Mouse (Mus musculus) limb, embryonic 11.5 days (tissue): ENCODE results near the gene Olfr12. TPM values are rescaled to one million over a fixed set of nuclear protein-coding genes. Genes with fewer than 3 reads are reported as not detected.

Experiments used
- ATAC-seq: fragments of 200-750 bp; cut with Nextera tagmentation; 2 replicates; pipeline ENCODE4 v1.8.0; 2017; ENCODE audit warnings: low read depth; ENCODE audit not compliant: insufficient number of reproducible peaks, low FRiP score, low TSS enrichment
- DNase-seq: peaks from one replicate; pipeline ENCODE4 v3.0.0-alpha.2; 2015; ENCODE audit warnings: low spot score
- H3K27ac ChIP-seq: fragments of 300-500 bp; sonication (generic); replicated peaks from 2 replicates; pipeline ENCODE4 v1.5.1; 2014; ENCODE audit warnings: low read depth, mild to moderate bottlenecking, low read length
- H3K27me3 ChIP-seq: fragments of 300-500 bp; sonication (generic); 2 replicates; pipeline ENCODE4 v1.6.1; 2014; ENCODE audit warnings: mild to moderate bottlenecking, low read length, mixed read lengths; ENCODE audit not compliant: control insufficient read depth, insufficient read depth
- H3K36me3 ChIP-seq: fragments of 300-500 bp; sonication (generic); 2 replicates; pipeline ENCODE4 v1.6.1; 2014; ENCODE audit warnings: mild to moderate bottlenecking, low read length, moderate library complexity, mixed read lengths; ENCODE audit not compliant: control insufficient read depth, insufficient read depth
- H3K4me1 ChIP-seq: fragments of 300-500 bp; sonication (generic); 2 replicates; pipeline ENCODE4 v1.6.1; 2014; ENCODE audit warnings: low read length, mixed read lengths; ENCODE audit not compliant: control insufficient read depth, insufficient read depth
- H3K4me2 ChIP-seq: fragments of 300-500 bp; sonication (generic); 2 replicates; pipeline ENCODE4 v1.6.1; 2014; ENCODE audit warnings: low read depth, mild to moderate bottlenecking, moderate library complexity; ENCODE audit not compliant: severe bottlenecking
- H3K4me3 ChIP-seq: fragments of 300-500 bp; sonication (generic); 2 replicates; pipeline ENCODE4 v1.5.1; 2014; ENCODE audit warnings: low read depth, low read length
- H3K9ac ChIP-seq: fragments of 300-500 bp; sonication (generic); 2 replicates; pipeline ENCODE4 v1.6.1; 2014; ENCODE audit warnings: mild to moderate bottlenecking, low read length
- H3K9me3 ChIP-seq: fragments of 300-500 bp; sonication (generic); 2 replicates; pipeline ENCODE4 v1.6.1; 2016; ENCODE audit warnings: low read length; ENCODE audit not compliant: control insufficient read depth
- WGBS: fragments of 180-500 bp; shearing (Covaris S2); extraction: QIAGEN DNeasy Blood & Tissue Kit; methylation state at CpG from one replicate; pipeline ENCODE4 v1.1.7; 2014; 5-methylcytosine and 5-hydroxymethylcytosine counted together
- polyA plus RNA-seq: library from polyadenylated mRNA; unstranded; fragments of >200 nt; fragmentation: Nextera tagmentation; extraction: Ambion mirVana; gene quantifications from 2 replicates; pipeline ENCODE4 v1.2.1, GENCODE M21; 2014

Olfr12 gene
- polyA plus RNA-seq: not detected in 2 replicates

DNA sequence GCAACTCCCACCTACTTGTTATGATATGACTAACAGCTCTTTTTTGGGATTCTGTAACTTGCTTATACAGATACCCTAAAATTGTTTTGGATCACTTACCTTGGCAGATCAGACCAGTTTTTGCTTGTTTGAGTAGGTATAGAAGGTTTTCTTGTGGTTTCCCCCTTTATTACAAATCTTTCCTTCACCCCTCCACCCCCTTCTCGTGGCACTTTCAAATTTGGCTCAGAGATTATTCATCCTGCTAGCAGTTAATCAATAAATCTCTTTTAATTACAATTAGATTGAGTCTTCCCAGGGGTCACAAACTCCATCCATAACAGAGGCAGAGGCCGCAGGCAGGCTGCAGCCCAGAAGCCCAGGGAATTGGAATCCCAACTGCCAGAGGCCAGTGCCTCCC, at the start of gene Olfr12:
Gene Olfr12, plus strand, starts transcription at position 301 of the 400 bp plus-strand sequence.
- Histone ChIP-seq H3K9ac (no peak within 1 kb of the TSS), H3K4me2 (no peak within 1 kb of the TSS), H3K4me1 (no peaks in the 10 kb centered on the region), H3K36me3 (no peaks in the 10 kb centered on the region), H3K4me3 (no peak within 1 kb of the TSS), H3K27me3 (no peaks in the 10 kb centered on the region), H3K27ac (no peak within 1 kb of the TSS), H3K9me3 (no peaks in the 10 kb centered on the region)
- 63% methylated on average over 2 of the region's 2 CpGs for WGBS
- DNase-seq: no peak
- no peak for ATAC-seq

- Histone ChIP-seq H3K9me3 (no peaks in the 10 kb centered on the region), H3K9ac (no peak within 1 kb of the TSS), H3K27ac (no peak within 1 kb of the TSS), H3K4me1 (no peaks in the 10 kb centered on the region), H3K4me2 (no peak within 1 kb of the TSS), H3K27me3 (no peaks in the 10 kb centered on the region; the same call in 1 of the 2 replicates), H3K4me3 (no peak within 1 kb of the TSS), H3K36me3 (no peaks in the 10 kb centered on the region)
- 84% methylated on average over 3 of the region's 3 CpGs for WGBS
- no peak for DNase-seq
- no peak for ATAC-seq
These were observed 46.6 kb upstream of the Olfr12 start, which contains the start of gene Olfr1413 for GRCm38 (mm10) chr1:92571022-92571421. Olfr1413 (plus strand) TSS chr1:92571322.

DNA sequence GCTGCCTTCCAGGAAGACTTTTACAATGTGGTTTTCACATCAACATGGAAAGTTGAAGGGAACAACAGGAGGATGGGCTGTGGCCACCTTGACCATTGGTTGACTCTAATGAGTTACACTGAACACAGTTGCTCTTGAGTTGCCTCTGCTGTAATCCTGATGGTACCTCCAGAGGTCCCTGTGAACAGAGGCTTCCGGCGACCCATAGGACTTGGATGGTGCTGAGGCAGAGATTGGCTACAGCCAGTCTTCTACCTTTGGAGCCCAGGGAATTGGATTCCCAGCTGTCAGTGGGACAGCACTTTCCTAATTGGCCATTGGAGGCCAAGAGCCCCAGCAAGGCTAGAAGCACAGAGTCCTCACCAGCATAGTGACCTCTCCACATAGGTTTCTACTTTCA, 32.1 kb upstream of the Olfr12 start, which contains the start of gene Olfr1412:
Gene Olfr1412, plus strand, starts transcription at position 301 of the 400 bp plus-strand sequence.
- WGBS: 91% methylated on average over 2 of the region's 2 CpGs
- H3K27ac ChIP-seq: no peak within 1 kb of the TSS

DNA sequence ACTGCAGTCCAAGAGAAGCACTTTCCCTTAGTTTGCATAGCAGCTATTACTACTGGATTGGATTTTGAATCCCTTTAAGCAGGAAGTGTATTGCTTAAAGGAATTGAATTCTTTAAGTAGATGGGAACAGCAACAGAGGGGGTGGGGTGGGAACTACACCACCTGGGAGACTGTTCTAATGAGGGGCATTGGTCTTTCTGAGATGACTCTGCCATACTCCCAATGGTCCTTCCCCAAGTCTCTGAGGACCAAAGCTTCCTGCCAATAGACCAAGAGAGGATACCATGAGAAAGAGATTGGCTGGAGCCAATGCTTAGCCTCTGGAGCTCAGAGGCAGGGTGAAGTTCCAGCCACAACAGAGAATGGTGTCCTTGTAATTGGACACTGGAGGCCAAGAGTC, 23.5 kb upstream of the Olfr12 start, which contains the start of gene Olfr1411:
Gene Olfr1411, plus strand, starts transcription at position 301 of the 400 bp plus-strand sequence.
- Histone ChIP-seq H3K4me3 (no peak within 1 kb of the TSS), H3K9me3 (no peaks in the 10 kb centered on the region), H3K4me2 (no peak within 1 kb of the TSS), H3K27me3 (no peaks in the 10 kb centered on the region), H3K27ac (no peak within 1 kb of the TSS), H3K4me1 (no peaks in the 10 kb centered on the region), H3K9ac (no peak within 1 kb of the TSS), H3K36me3 (no peaks in the 10 kb centered on the region)
- no peak for DNase-seq
- no peak for ATAC-seq

More for the DNA sequence above, 32.1 kb upstream of the Olfr12 start, which contains the start of gene Olfr1412:
- ATAC-seq (no peak), DNase-seq (peak; percentile 10)
- Histone ChIP-seq H3K9ac (no peak within 1 kb of the TSS), H3K36me3 (no peaks in the 10 kb centered on the region), H3K4me2 (no peak within 1 kb of the TSS), H3K4me1 (no peaks in the 10 kb centered on the region), H3K27me3 (no peaks in the 10 kb centered on the region), H3K4me3 (no peak within 1 kb of the TSS), H3K9me3 (no peaks in the 10 kb centered on the region)

DNA sequence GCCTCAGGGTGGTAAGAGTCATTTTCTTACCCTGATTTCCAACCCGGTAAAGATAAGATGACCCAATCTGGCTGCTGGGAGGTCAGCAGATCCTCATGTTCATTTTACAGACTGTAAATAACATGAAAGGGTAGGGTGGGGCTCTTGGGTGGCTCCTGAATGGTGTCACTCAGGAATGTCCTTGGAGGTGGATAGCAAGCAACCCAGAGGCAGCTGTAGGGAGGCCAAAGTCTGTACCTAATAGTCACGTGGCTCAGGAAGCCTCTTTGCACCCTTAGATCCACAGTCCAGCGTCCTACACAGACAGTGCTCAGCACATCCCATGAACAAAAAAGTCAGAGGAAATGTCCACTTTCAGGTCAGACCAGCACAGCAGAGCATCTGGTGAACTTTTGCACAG, 21.6 kb upstream of the Olfr12 start:
- no peaks in the 10 kb centered on the region for H3K36me3 ChIP-seq
- no peak overlapping the region for H3K4me2 ChIP-seq
- WGBS: 83% methylated on average over 3 of the region's 3 CpGs

GRCm38 (mm10) chr1:92605482-92605881, 12.1 kb upstream of the Olfr12 start, which contains the start of gene Olfr1410:
Olfr1410 (plus strand) TSS chr1:92605782.
- H3K4me1 ChIP-seq: no peaks in the 10 kb centered on the region
- no peak within 1 kb of the TSS for H3K27ac ChIP-seq
- DNase-seq: no peak
- H3K27me3 ChIP-seq: no peaks in the 10 kb centered on the region
- no peaks in the 10 kb centered on the region for H3K36me3 ChIP-seq
- H3K4me2 ChIP-seq: no peak within 1 kb of the TSS
- WGBS: 73% methylated on average over 1 of the region's 1 CpGs
- ATAC-seq: no peak
- no peak within 1 kb of the TSS for H3K4me3 ChIP-seq
- no peak within 1 kb of the TSS for H3K9ac ChIP-seq
- H3K9me3 ChIP-seq: no peaks in the 10 kb centered on the region

More for the DNA sequence above, 21.6 kb upstream of the Olfr12 start:
- H3K9me3 ChIP-seq: no peaks in the 10 kb centered on the region
- no peak overlapping the region for H3K4me3 ChIP-seq
- no peaks in the 10 kb centered on the region for H3K27me3 ChIP-seq
- no peaks in the 10 kb centered on the region for H3K4me1 ChIP-seq
- DNase-seq: no peak
- no peak overlapping the region for H3K27ac ChIP-seq
- H3K9ac ChIP-seq: no peak overlapping the region
- ATAC-seq: no peak

GRCm38 (mm10) chr1:92607711-92608110, 9.9 kb upstream of the Olfr12 start:
- H3K4me1 ChIP-seq: no peaks in the 10 kb centered on the region

DNA sequence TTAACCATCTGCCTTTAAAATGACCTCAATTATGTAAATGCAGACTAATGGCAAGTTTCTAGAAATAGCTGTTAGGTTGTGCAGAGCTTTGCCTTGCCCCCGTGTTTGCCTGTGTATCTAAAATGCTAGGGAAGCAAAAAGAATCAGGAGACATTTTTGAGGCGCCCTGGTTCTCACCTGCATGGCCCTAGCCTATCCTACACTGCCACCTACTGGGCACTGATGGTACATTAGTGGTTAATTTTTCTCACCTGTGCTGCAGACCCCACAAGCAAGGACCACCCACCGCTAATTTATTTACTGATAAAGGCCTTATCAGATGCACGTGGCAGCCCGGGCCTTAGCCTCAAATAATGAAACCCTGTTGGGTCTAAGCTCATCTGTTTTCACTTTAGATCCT, 6.6 kb upstream of the Olfr12 start:
- H3K36me3 ChIP-seq: no peaks in the 10 kb centered on the region
- no peaks in the 10 kb centered on the region for H3K27me3 ChIP-seq
- H3K27ac ChIP-seq: no peak overlapping the region
- no peak for ATAC-seq
- 4% methylated on average over 5 of the region's 5 CpGs for WGBS
- H3K9me3 ChIP-seq: no peaks in the 10 kb centered on the region
- no peak overlapping the region for H3K9ac ChIP-seq
- no peak overlapping the region for H3K4me3 ChIP-seq
- H3K4me1 ChIP-seq: no peaks in the 10 kb centered on the region
- peak; percentile 80 for DNase-seq
- no peak overlapping the region for H3K4me2 ChIP-seq

More at GRCm38 (mm10) chr1:92607711-92608110, 9.9 kb upstream of the Olfr12 start:
- no peak overlapping the region for H3K27ac ChIP-seq
- H3K4me3 ChIP-seq: no peak overlapping the region
- no peak overlapping the region for H3K4me2 ChIP-seq
- no peaks in the 10 kb centered on the region for H3K9me3 ChIP-seq
- ATAC-seq (no peak), DNase-seq (no peak)
- H3K9ac ChIP-seq: no peak overlapping the region
- 84% methylated on average over 4 of the region's 4 CpGs for WGBS
- no peaks in the 10 kb centered on the region for H3K36me3 ChIP-seq
- H3K27me3 ChIP-seq: no peaks in the 10 kb centered on the region

- H3K9me3 ChIP-seq: no peaks in the 10 kb centered on the region
- WGBS: 58% methylated on average over 4 of the region's 4 CpGs
- H3K4me3 ChIP-seq: no peak overlapping the region
- H3K36me3 ChIP-seq: no peaks in the 10 kb centered on the region
- DNase-seq: no peak
- H3K4me2 ChIP-seq: no peak overlapping the region
- H3K27ac ChIP-seq: no peak overlapping the region
- H3K27me3 ChIP-seq: no peaks in the 10 kb centered on the region
- H3K4me1 ChIP-seq: no peaks in the 10 kb centered on the region
- no peak overlapping the region for H3K9ac ChIP-seq
- no peak for ATAC-seq
These were observed 4.4 kb upstream of the Olfr12 start for GRCm38 (mm10) chr1:92613175-92613574.
